Mouse (Mus musculus): ENCODE measurements around the gene Nhsl2.

GRCm38 (mm10) chrX:101819163-101819562 is 30.0 kb upstream of the Nhsl2 start:
- TF ChIP-seq CTCF (IDR thresholded peaks at IDR 0.05; ENCODE audit: low read depth, low read length) (peak; percentile 44), EP300 (IDR thresholded peaks at IDR 0.05; ENCODE audit: insufficient read depth, low read depth, low read length) (no peak), POLR2A (IDR thresholded peaks at IDR 0.05; ENCODE audit: insufficient read depth, low read length) (no peak)
